Mouse (Mus musculus) intestine, embryonic 14.5 days (tissue): Measurements from ENCODE around the gene Tjp1. TPM values are rescaled to one million over a fixed set of nuclear protein-coding genes. Genes with fewer than 3 reads are reported as not detected.

ENCODE experiments used
- ATAC-seq: fragments of 200-750 bp; cut with Nextera tagmentation; replicated peaks from 2 replicates; pipeline ENCODE4 v1.8.0; 2017; ENCODE audit warnings: low read depth, moderate number of reproducible peaks, moderate TSS enrichment, moderate library complexity; ENCODE audit not compliant: low FRiP score, low TSS enrichment
- DNase-seq: peaks from one replicate; pipeline ENCODE4 v3.0.0-alpha.2; 2018; ENCODE audit warnings: low spot score
- H3K27ac ChIP-seq: fragments of 300-500 bp; sonication (generic); 2 replicates; pipeline ENCODE4 v1.5.1; 2014; ENCODE audit warnings: low read depth, mild to moderate bottlenecking, control low read depth
- H3K27me3 ChIP-seq: fragments of 300-500 bp; sonication (generic); replicated peaks from 2 replicates; pipeline ENCODE4 v1.6.1; 2014; ENCODE audit warnings: low read length, control low read depth; ENCODE audit not compliant: control insufficient read depth, insufficient read depth
- H3K36me3 ChIP-seq: fragments of 300-500 bp; sonication (generic); 2 replicates; pipeline ENCODE4 v1.6.1; 2014; ENCODE audit warnings: low read length, control low read depth; ENCODE audit not compliant: control insufficient read depth, insufficient read depth
- H3K4me1 ChIP-seq: fragments of 300-500 bp; sonication (generic); replicated peaks from 2 replicates; pipeline ENCODE4 v1.6.1; 2014; ENCODE audit warnings: low read length, control low read depth, mixed read lengths; ENCODE audit not compliant: control insufficient read depth, insufficient read depth
- H3K4me2 ChIP-seq: fragments of 300-500 bp; sonication (generic); 2 replicates; pipeline ENCODE4 v1.6.1; 2014; ENCODE audit warnings: low read length
- H3K4me3 ChIP-seq: fragments of 300-500 bp; sonication (generic); 2 replicates; pipeline ENCODE4 v1.5.1; 2014; ENCODE audit warnings: low read depth, low read length, control low read depth, mixed read lengths
- H3K9ac ChIP-seq: fragments of 300-500 bp; sonication (generic); 2 replicates; pipeline ENCODE4 v1.6.1; 2014; ENCODE audit warnings: mild to moderate bottlenecking, low read length
- H3K9me3 ChIP-seq: fragments of 300-500 bp; sonication (generic); 2 replicates; pipeline ENCODE4 v1.6.1; 2016; ENCODE audit warnings: low read length, control low read depth; ENCODE audit not compliant: control insufficient read depth
- WGBS: fragments of 180-500 bp; shearing (Covaris S2); extraction: QIAGEN DNeasy Blood & Tissue Kit; methylation state at CpG from one replicate; pipeline ENCODE4 v1.1.7; 2014; 5-methylcytosine and 5-hydroxymethylcytosine counted together
- polyA plus RNA-seq: library from polyadenylated mRNA; unstranded; fragments of >200 nt; fragmentation: Nextera tagmentation; extraction: Ambion mirVana; gene quantifications from 2 replicates; pipeline ENCODE4 v1.2.1, GENCODE M21; 2014

Tjp1 gene
- polyA plus RNA-seq, 1 experiment from 2014 or later: 15.9 TPM

DNA sequence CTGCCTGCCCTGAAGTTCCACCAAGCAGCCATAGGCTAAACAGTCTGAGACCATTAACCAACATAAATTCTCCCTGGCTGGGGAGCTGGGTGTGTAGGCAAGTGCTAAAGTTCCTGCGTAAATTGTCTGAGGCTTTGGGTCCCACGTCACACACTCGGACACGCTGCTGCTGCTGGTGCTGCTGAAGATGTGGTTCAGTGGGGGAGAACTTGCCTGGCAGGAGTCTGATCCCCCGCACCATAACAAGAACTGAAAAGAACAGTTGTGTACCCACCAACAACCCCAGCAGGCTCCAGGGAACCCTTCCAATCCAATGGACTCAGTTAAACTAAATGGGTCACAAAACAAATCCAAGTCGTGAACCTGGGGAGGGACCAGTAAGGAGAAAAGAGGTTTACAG is 56.2 kb downstream of the Tjp1 start:
- no peak overlapping the region for H3K4me3 ChIP-seq
- no peak for ATAC-seq
- WGBS: 75% methylated on average over 6 of the region's 6 CpGs
- no peak overlapping the region for H3K4me2 ChIP-seq
- H3K27me3 ChIP-seq: no peaks in the 10 kb centered on the region
- H3K36me3 ChIP-seq: no peaks in the 10 kb centered on the region
- H3K27ac ChIP-seq: no peak overlapping the region
- no peak overlapping the region for H3K9ac ChIP-seq
- no peak for DNase-seq
- no peaks in the 10 kb centered on the region for H3K9me3 ChIP-seq
- peaks cover 14% of the 10 kb centered on the region for H3K4me1 ChIP-seq

DNA sequence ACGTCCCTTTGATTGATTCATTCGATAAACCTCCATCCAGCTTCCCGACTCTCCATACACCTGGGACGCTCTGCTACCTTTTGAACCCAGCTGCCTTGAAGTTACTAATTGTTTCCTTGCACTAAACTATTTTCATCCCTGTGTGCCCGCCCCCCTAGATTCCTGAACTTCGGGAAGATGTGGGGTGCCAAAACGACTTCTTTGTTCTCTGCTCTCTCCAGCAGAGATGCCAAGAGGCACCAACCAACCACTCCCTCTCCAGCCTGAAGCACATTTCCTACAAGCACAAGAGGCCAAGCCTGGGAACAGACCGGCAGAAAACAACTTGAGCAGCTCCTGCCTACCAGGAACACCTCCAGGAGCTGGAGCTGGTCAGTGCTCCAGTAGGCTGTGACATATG is 57.4 kb downstream of the Tjp1 start:
- Histone ChIP-seq H3K27ac (peak overlapping the region; percentile 54; the same call in 1 of the 2 replicates), H3K36me3 (no peaks in the 10 kb centered on the region), H3K27me3 (no peaks in the 10 kb centered on the region), H3K9me3 (no peaks in the 10 kb centered on the region), H3K4me3 (no peak overlapping the region), H3K4me1 (peaks cover 14% of the 10 kb centered on the region), H3K9ac (no peak overlapping the region), H3K4me2 (no peak overlapping the region)
- no peak for DNase-seq
- 23% methylated on average over 8 of the region's 8 CpGs for WGBS
- no peak for ATAC-seq

DNA sequence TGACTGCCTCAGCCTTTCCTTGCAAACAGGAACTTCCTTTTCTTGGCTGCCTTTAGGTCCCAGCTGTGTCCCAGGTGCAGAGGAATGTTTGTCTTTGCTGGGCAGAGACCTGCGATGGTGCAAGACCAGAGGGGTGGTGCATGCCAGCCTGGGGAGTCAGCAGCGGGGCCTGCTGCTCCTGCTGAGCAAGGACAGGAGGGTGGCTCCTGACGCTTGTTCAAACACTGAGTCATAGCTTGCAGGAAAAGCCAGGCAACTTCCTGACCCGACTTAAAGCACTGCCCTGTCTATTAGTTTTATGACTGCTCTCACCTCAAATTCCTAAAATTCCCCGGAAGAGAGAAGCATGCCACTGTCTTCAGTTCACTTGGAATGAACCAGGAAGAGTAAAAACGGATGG is 57.9 kb downstream of the Tjp1 start:
- H3K4me2 ChIP-seq: 0 out of 2 replicates have a peak overlapping the region, but pooled peaks have one; percentile 3
- H3K4me1 ChIP-seq: peaks cover 14% of the 10 kb centered on the region
- ATAC-seq (peak; percentile 90), DNase-seq (peak; percentile 69)
- no peak overlapping the region for H3K4me3 ChIP-seq
- H3K27me3 ChIP-seq: no peaks in the 10 kb centered on the region
- no peaks in the 10 kb centered on the region for H3K9me3 ChIP-seq
- 10% methylated on average over 6 of the region's 6 CpGs for WGBS
- H3K36me3 ChIP-seq: no peaks in the 10 kb centered on the region
- H3K9ac ChIP-seq: no peak overlapping the region
- H3K27ac ChIP-seq: peak overlapping the region; percentile 54; the same call in 1 of the 2 replicates

DNA sequence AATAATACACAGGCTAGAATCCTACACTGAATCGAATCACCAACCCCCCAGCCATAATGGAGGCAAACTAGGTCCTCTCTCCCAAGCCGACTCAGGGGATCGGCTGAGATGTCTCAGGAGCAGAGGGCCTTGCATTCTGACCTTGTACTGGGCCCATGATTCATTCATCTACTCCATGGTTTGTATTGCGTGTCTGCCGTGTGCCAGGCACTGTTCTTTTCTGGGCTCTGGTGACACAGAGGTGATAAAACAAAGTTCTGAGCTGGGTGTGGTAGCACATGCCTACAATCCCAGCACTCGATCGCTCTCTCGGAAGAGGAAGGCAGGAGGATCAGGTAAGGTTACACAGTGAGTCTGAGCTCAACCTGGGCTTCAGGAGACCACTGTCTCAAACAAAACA is 59.4 kb downstream of the Tjp1 start:
- Histone ChIP-seq H3K9ac (no peak overlapping the region), H3K4me2 (no peak overlapping the region), H3K4me1 (peaks cover 18% of the 10 kb centered on the region), H3K27me3 (no peaks in the 10 kb centered on the region), H3K9me3 (no peaks in the 10 kb centered on the region), H3K27ac (peak overlapping the region; percentile 58; the same call in 1 of the 2 replicates), H3K4me3 (no peak overlapping the region), H3K36me3 (no peaks in the 10 kb centered on the region)
- peak; percentile 71 for DNase-seq
- ATAC-seq: peak; percentile 56
- WGBS: 59% methylated on average over 8 of the region's 8 CpGs

DNA sequence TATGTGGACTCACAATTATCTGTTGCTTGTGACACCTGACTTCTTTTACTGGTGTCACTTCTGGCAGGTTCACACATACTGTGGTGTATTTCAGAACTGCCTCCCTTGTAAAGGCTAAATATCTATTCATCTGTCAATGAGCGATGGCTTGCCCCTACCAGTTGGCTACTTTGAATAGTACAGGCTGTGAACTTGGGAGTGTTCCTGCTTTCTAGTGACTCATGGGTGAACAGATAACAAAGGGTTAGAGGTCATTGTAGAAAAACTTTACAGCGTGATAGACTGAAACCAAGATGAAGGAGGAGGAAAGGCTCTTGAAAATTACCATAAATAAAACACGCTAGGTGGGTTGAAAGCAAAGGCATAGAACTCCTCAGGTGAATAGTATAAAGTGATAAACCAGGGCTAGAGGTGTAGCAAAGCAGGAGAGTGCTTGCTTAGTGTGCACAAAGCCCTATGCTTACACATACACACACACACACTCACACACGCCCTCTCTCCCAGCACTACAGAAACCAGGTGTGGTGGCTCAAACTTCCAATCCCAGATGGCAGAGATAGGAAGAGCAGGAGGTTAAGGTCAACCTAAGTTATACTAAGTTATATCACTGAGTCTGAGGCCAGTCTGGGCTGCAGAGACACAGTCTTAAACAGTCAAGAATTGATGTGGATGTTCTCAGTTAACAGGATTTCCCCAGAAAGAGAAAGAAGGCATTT is 60.1 kb downstream of the Tjp1 start:
- Histone ChIP-seq H3K36me3 (no peaks in the 10 kb centered on the region), H3K4me3 (no peak overlapping the region), H3K4me2 (no peak overlapping the region), H3K9me3 (no peaks in the 10 kb centered on the region), H3K27ac (peak overlapping the region; percentile 58; the same call in 1 of the 2 replicates), H3K4me1 (peaks cover 18% of the 10 kb centered on the region), H3K9ac (no peak overlapping the region), H3K27me3 (no peaks in the 10 kb centered on the region)
- DNase-seq (no peak), ATAC-seq (no peak; the same call in 1 of the 2 replicates)
- 47% methylated on average over 4 of the region's 4 CpGs for WGBS

DNA sequence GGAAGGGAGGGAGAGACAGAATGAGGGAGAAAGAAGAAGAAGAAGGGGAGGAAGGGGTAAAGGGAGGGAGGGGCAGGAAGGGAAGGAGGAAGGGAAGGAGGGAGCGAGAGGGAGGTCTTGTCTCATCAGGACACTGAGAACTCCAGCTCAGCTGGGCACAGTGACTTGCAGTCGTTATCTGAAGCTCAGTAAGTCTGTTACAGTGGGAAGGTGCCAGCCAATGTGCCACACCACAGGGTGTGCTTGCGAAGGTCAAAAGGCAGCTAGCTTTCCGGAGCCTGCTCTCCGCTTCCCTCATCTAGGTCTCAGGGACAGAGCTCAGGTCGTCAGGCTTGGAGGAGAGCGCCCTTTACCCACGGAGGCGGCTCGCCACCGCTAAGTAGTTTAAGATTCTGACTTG is 61.4 kb downstream of the Tjp1 start:
- no peak for ATAC-seq

DNA sequence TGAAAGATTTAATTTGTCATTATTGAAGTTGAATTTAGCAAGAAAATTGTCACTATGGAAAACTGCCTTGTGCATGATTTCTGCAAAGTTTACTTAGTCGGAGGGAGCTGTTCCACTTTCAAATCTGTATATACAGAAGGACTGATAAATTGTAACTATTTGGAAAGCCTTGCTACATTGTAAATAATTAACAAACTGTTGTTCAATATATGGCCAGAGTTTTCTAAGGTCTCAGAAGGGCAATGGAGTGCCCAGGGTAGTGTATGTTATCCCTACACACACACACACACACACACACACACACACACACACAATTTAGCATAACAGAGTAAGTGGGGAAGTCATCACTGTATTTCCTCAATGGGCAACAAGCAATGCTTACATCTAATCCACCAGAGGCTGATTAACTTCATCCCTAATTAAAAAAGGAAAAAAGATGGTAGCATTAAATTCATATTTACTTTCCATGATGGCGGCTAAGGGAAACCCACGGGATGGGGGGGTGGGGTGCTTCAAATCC is 63.0 kb downstream of the Tjp1 start:
- H3K4me1 ChIP-seq: peaks cover 9% of the 10 kb centered on the region
- H3K9me3 ChIP-seq: no peaks in the 10 kb centered on the region
- H3K27me3 ChIP-seq: no peaks in the 10 kb centered on the region
- no peaks in the 10 kb centered on the region for H3K36me3 ChIP-seq
- no peak for ATAC-seq
- no peak overlapping the region for H3K4me3 ChIP-seq
- H3K4me2 ChIP-seq: no peak overlapping the region
- H3K27ac ChIP-seq: no peak overlapping the region
- peak; percentile 4 for DNase-seq
- H3K9ac ChIP-seq: no peak overlapping the region
- 66% methylated on average over 3 of the region's 3 CpGs for WGBS

More for the DNA sequence above, 61.4 kb downstream of the Tjp1 start:
- Histone ChIP-seq H3K9ac (no peak overlapping the region), H3K4me2 (no peak overlapping the region), H3K27me3 (no peaks in the 10 kb centered on the region), H3K9me3 (no peaks in the 10 kb centered on the region), H3K36me3 (no peaks in the 10 kb centered on the region), H3K4me1 (peaks cover 18% of the 10 kb centered on the region), H3K4me3 (no peak overlapping the region), H3K27ac (no peak overlapping the region)
- WGBS: 56% methylated on average over 11 of the region's 11 CpGs
- peak; percentile 40 for DNase-seq

DNA sequence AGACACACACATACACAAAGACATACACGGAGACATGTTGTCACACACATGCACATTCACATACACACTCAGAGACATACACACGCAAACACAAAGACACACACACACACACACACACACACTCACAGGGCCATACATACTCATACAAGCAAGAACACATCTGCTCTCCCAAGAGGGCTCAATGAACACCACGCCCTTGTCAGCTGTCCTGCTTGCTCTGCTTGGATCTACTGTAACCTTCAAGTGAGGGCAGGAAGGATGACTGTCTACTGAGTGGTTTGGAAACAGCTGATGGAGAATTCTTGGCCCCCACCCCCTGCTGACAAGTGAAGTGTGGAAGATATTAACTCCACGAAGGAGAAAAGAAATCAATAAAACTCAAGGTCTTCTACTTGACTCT is 64.1 kb downstream of the Tjp1 start:
- Histone ChIP-seq H3K9ac (no peak overlapping the region), H3K36me3 (no peaks in the 10 kb centered on the region), H3K27me3 (no peaks in the 10 kb centered on the region), H3K9me3 (no peaks in the 10 kb centered on the region), H3K4me3 (no peak overlapping the region), H3K4me2 (no peak overlapping the region), H3K27ac (no peak overlapping the region), H3K4me1 (peaks cover 8% of the 10 kb centered on the region)
- ATAC-seq (no peak), DNase-seq (no peak)
- WGBS: 81% methylated on average over 4 of the region's 4 CpGs

DNA sequence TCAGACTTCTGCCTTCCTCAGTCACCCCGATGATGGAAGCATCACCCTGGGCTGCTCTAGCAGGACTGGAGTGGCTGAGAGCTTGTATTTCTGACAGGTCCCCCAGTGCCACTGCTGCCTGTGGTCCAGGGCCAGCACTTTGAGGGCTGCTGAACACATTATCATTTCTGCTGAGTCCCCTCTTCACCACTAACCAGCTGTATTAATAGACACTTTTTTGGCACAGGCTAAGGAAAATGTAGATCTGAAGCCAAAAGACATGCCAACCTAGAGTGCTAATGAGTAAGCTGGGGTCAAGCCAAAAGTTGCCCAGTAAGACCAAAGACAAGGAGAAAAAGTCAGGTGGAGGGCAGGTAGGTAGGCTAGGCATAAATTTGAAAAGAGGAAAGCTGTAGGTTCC is 66.2 kb downstream of the Tjp1 start:
- Histone ChIP-seq H3K9ac (no peak overlapping the region), H3K9me3 (no peaks in the 10 kb centered on the region), H3K27me3 (no peaks in the 10 kb centered on the region), H3K36me3 (no peaks in the 10 kb centered on the region), H3K27ac (no peak overlapping the region), H3K4me2 (no peak overlapping the region), H3K4me1 (peaks cover 4% of the 10 kb centered on the region; the same call in 1 of the 2 replicates), H3K4me3 (no peak overlapping the region)
- WGBS: 88% methylated on average over 1 of the region's 1 CpGs
- DNase-seq: no peak
- no peak for ATAC-seq
